Mouse (Mus musculus): ENCODE data around the gene Impg2. TPM values are rescaled to one million over a fixed set of nuclear protein-coding genes. Genes with fewer than 3 reads are reported as not detected.

Impg2 gene
- 1 to 10 TPM in 1 of 2 experiments, under 1 TPM in 1; 0.62 to 1.0 TPM for total RNA-seq (2021)

DNA sequence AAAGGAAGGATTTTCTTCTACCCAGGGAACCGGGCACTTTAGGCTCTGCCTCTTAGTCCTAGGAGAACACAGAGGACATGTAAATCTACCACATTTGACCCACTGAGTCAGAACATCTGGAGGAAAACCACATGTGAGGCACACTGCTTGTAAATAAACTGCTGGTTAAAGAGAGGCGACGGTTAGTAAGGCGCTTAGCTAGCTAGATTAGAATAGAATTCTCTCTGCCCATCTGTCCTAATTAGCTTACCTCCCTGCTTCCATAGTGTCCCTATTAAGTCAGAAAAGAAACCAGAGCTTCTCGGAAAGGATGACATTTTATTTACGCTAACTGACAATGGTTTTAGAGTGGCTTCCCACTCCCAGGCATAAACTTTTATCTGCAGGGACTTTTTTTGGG is at the start of gene Impg2:
Impg2 (plus strand) TSS at position 263 of the 400 bp plus-strand sequence.
- no peak for DNase-seq (ENCODE audit: low spot score in 2 of 2)
- intact Hi-C loops (cut with DNase I): no loop called here

DNA sequence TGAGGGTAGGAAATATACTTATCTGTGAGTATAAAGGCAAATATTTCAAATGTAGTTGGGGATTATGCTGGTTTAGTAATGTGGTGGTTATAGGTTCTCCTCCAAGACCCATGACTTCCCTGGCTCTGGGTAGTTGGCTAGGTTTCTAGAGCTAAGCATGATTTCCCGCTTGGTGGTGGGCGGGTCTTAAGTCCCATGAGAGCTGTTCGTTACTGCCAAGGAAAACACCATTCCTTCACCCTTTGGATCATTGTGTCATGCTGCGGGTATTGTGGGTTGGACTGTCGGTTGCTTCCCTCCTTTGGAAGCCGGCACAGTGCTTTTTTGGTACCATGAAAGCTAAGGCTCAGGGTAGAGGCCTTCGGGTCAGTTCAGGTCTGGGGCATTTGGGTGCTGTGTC is 40.6 kb upstream of the Impg2 start:
- DNase-seq (ENCODE audit: low spot score in 2 of 2): no peak
- intact Hi-C loops (cut with DNase I): no loop called here

DNA sequence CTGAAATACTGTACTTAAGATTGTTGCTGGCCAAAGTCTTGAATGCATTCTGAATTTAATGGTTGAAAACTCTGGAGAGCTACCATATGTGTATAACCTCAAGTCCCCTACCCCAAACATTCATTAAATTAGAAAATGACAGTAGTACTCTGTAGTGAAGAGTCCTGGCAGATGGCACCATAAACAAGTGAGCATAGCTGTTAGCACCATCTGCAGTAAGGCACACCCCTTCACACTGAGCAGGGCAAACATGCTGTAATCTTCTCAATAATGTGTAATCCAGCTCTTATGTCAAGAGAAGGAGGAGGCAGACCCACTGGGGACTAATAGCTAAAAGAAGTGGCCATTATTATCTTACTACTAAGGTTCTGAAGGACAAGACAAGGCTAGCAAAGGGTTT is 33.9 kb upstream of the Impg2 start:
- no peak for DNase-seq (ENCODE audit: low spot score in 2 of 2)
- intact Hi-C loops (cut with DNase I): no loop called here

DNA sequence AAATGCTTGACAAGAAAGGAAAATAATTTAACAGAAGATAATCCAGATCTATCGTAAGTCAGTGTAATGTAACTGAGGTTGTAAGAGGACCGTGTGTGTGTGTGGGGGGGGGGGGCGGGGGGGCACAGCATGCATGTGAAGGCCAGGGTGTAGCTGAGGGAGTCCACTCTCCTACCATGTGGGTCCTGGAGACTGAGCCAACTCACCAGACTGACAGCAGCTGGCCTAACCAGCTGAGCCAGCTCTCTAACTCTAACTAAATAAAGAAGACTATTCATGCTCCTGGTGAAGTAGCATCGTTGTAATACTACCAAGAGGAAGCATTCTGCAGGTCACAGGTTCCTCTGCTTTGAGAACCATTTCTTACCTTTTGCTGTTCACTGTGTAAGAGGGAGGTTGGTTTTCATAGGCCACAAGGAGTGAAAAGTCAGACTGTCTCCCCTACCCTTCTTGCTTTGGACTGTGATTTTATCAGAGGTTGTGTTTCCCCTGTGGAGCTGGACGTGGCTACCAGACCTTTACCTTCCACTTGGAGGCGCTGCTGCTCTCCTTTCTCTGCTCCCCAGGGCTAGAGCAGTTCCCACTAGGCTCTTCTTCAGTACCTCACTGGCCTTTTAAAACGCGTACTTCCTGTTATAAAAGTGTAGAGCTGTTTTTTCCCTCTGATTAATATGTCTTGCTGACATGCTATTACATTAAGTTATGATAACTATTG is 28.1 kb upstream of the Impg2 start:
- no peak for DNase-seq (ENCODE audit: low spot score in 2 of 2)
- intact Hi-C loops (cut with DNase I): loop anchor here (5.0 kb wide), 1 partner anchor 501 kb away; no protein-coding TSS in a partner anchor

DNA sequence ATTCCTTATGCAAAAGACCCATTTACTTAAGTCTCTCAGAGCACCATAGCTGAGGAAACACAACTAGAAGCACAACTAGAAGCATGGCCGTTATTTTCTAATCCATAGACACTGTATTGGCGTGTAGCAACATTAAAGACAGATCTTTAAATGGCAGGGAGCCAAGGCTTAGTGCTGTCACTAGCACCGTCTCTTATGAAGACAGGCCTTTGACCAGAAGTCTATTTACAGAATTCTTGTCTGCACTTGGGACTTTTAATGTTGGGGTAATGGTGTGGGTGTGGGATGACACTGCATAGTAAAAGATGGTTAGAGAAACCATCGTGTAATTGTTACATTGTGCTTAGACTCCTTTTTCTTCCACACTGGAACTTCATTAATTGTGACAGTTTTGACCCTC is 17.2 kb upstream of the Impg2 start:
- DNase-seq (ENCODE audit: low spot score in 2 of 2): no peak
- intact Hi-C loops (cut with DNase I): no loop called here

DNA sequence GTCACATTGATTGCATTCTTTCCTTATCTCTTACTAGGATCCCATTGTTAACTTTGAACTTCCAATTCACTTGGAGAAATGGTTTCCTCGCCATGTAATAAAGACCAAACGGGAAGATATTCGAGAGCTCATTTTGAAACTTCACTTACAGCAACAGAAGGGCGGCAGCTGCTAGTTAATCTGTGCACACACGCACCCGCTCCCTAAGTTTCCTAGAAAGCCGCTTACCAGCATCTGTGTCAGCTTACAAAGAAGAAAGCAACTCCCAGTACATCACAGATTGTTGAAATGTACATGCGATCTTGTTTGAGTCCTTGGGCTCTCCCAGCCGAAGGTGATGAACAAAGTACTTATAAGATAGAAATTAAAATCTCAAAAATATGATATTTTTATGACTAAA is 15.9 kb upstream of the Impg2 start:
- intact Hi-C loops (cut with DNase I): no loop called here
- DNase-seq (ENCODE audit: low spot score in 2 of 2): no peak

DNA sequence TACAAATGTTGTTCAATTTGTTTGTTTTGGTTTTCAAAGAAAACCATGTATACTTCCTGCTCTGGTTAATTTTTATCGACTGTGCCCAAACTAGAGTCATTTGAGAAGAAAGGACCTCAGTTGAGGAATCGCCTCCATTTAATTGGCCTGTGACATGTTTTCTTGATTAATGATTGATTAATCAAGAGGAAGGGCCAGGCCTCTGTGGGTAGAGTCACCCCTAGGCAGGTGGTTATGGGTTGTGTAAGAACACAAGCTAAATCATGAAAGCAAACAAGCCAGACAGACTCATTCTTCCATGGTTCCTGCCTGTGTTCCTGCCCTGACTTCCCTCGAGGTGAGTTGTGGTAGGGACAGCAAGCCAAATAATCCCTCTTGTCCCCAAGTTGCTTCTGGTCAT is 8.6 kb downstream of the Impg2 start:
- DNase-seq (ENCODE audit: low spot score in 2 of 2): no peak
- intact Hi-C loops (cut with DNase I): no loop called here

DNA sequence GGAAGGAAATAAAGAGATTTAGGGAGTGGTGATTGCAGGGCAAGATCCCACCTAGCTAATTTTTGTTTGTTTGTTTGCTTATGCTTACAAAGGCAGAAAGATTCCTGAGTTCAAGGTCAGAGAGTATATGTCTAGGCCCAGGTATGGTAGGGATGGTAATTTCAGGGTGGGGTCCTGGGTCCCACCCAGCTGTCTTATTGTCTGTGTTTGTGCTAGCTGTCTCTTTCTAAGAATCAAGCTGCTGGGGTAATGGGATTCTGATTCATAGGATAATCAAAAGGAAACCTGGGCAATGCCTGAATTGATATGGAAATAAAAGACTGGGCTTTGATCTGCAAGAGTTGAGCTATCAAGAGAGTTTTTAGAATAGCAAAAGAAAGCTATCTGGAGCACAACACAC is 23.6 kb downstream of the Impg2 start:
- intact Hi-C loops (cut with DNase I): no loop called here
- DNase-seq (ENCODE audit: low spot score in 2 of 2): no peak

DNA sequence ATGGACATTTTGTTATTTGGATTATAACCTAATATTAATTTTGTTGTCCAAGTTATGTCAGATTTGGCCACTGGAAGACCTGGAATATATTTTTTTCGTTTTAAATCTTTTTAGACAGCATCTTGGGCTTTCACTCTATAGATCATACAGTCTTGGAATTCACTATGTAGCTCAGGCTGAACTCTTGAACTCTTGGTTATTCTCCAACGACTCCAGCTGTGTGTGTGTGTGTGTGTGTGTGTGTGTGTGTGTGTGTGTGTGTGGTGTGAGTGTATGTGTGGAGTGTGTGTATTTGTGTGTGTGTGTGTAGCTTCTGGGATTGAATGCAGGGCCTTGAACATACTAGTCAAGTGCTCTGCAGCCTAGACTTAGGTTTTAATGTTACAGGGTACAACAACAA is 25.3 kb downstream of the Impg2 start:
- intact Hi-C loops (cut with DNase I): no loop called here
- no peak for DNase-seq (ENCODE audit: low spot score in 2 of 2)

DNA sequence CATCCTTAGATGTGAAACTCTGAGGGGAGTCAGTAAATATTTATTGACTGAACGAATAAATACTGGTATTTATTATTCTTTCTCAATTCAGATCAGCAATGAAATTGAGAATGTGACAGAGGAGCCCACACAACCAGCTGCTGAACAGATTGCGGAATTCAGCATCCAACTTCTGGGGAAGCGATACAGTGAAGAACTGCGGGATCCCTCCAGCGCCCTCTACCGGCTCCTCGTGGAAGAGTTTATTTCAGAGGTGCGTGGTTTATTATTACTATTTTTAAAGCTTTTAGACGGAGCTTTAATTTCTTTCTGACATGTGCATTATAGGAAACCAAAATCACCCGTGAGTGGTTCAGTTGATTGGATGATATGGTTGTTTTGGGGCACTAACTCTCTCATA is 27.2 kb downstream of the Impg2 start:
- no peak for DNase-seq (ENCODE audit: low spot score in 2 of 2)
- intact Hi-C loops (cut with DNase I): no loop called here

DNA sequence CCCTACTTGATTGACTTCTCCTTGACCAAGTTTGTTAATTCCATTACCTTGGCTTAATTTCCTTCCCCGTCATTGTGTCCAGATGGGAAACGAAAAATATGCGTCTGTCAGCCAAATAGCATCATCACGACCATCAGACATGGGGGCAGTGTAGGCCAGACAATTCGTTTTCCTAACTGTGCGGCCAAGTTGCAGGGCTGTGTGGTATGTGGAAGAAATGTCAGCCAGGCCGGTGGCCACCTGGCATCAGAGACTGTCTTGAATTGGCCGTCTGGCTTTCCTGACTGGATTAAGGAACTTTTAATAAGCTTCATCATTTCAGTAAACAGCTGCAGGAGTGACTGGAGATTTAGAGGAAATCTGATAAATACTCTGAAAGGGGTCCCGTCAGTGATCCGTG is 28.6 kb downstream of the Impg2 start:
- intact Hi-C loops (cut with DNase I): no loop called here
- DNase-seq (ENCODE audit: low spot score in 2 of 2): no peak

DNA sequence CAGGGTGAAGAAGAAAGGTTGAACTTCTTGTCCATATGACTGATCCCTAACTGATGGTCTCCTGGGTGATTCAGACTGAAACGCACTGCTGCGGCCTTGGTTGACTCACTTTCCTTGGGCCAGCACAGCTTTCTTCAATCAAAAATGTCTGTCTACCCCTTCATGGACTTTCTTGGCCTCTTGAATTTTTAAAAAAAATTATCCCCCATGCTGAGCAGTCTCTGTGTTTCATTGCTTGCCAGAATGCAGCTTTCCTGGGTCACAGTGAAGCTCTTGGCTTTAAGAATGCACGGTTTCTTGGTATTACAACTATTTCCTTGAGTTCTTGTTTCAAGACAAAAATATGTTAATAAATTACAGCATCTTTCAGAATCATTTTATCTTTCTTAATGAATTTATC is 41.9 kb downstream of the Impg2 start:
- no peak for DNase-seq (ENCODE audit: low spot score in 2 of 2)
- intact Hi-C loops (cut with DNase I): no loop called here

DNA sequence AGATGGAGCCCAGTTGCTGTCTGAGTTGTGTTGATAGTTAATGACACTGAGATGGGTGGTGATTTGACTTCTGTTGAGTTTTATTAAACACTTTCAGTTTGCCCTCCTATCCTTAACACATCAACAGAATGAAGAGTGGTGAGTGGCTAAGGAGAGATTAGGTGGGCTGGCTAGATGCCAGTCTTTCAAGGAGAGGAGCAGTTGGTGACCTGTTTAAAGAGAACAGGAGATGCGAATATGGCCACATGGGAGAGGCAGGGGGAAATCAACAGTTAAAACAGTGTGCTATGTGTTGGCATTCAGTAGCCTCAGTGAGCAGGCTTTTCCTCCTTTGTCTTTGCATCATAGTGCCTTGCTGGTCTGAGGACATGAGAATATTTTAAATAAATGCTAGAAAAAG is 69.8 kb downstream of the Impg2 start:
- no peak for DNase-seq (ENCODE audit: low spot score in 2 of 2)
- intact Hi-C loops (cut with DNase I): no loop called here

DNA sequence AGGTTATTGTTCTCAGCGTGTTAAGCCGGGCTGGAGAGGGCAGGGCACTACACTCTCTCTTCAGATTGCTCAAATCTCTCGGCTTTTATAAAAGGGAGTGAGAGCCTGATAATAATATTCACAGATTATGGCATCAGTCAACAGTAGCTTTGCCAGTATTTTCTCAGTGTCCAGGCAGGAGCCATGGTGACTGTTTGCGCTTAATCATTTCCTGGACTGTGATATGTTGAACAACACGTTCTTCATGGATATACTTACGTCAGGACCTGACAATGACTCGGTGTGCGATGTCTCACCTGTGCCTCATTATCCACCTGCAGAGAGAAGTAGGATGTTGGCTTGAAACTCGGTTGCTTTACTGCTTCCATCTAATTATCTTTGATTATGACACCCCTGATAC is 74.9 kb downstream of the Impg2 start:
- no peak for DNase-seq (ENCODE audit: low spot score in 2 of 2)
- intact Hi-C loops (cut with DNase I): no loop called here

DNA sequence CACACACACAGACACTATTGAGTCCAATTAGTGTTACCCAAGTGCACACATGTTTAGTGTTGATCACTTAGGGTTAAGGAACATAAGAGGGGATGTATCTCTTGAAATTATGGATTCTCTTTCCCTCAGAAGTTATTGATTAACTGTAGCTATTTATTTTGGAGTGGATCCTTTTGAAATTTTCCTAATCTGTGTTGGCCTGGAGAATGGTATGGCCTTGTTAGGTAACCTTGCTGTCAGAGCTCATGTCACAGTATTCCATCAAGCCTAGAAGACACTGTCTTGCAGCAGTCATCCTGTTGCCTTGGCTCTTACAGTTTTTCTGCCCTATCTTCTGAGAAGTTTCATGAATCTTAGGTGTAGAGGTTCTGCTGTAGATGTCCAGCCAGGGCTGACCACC is 75.6 kb downstream of the Impg2 start:
- intact Hi-C loops (cut with DNase I): no loop called here
- no peak for DNase-seq (ENCODE audit: low spot score in 2 of 2)

DNA sequence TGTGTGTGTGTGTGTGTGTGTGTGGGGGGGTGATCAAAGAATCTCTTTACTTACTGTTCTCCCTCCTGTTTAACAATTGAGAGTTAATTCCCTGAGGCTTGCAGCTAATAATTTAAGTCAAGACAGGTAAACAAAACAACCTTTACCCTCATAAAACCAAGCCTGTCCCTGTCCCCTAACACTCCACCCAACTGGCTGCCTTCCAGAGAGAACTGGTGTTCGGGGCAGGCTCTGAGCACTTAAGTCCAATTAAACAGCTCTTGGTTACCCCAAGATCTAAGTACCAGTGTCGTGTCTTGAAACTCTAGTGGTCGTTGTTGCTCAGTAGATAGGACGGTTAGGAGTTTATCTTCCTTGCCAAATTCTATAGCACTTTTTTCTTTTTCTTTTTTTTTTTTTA is 77.2 kb downstream of the Impg2 start:
- intact Hi-C loops (cut with DNase I): no loop called here
- no peak for DNase-seq (ENCODE audit: low spot score in 2 of 2)

DNA sequence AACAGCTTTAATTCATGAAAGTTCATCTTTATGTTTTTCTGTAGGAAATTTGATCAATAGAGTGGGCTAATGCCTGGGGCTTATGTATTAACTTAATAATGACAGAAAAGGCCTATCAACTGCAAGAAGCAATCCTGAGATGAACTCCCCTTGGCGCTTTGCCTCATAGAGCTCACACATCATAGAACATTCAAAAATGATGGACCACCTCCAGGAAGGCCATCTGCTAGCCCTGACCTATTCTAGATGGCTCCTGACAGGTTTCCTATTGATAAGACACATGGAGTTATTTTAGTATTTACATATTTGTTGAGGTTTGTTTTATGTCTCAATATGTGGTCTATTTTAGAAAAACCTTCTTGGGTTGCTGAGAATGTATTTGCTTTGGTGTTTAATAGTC is 79.2 kb downstream of the Impg2 start:
- intact Hi-C loops (cut with DNase I): no loop called here
- DNase-seq (ENCODE audit: low spot score in 2 of 2): no peak

DNA sequence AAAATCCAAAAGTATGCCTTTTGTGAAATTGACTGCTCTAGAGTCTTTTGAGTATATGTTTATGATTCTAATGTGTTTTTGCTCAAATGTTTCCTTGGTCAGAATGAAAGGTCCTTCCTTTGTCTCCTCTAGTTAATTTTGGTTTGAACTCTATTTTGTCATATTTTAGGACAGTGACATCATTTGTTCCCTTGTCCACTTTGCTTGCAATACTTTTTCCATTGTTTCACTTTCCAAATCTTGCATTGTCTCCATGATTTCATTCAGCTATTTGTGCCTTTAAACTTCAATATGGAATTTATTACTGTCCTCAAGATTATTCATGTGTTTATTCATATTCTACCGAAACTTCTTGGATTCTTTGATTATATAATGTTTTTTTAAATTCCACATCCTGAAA is 79.8 kb downstream of the Impg2 start:
- DNase-seq (ENCODE audit: low spot score in 2 of 2): no peak

DNA sequence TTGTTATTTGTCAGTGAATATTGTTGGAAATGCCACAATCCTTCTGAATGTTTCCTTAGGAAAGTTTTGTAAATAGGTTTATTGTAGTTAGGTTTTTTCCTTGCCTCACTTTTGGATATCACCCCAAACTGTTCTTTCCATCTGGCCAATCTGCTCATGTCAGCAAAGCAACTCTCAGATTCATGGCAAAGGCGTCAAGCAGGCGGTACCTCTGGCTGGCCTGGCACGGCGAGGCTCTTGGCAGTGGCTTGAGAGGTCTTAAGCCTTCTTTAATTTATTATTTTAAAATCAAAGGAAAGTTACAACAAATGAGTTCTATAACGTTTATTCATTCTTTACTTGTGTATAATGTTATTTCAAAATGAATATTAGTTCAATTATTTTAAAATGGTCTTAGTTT is 82.0 kb downstream of the Impg2 start:
- DNase-seq (ENCODE audit: low spot score in 2 of 2): no peak
- intact Hi-C loops (cut with DNase I): no loop called here

More for the DNA sequence above, 79.8 kb downstream of the Impg2 start:
- intact Hi-C loops (cut with DNase I): no loop called here

DNA sequence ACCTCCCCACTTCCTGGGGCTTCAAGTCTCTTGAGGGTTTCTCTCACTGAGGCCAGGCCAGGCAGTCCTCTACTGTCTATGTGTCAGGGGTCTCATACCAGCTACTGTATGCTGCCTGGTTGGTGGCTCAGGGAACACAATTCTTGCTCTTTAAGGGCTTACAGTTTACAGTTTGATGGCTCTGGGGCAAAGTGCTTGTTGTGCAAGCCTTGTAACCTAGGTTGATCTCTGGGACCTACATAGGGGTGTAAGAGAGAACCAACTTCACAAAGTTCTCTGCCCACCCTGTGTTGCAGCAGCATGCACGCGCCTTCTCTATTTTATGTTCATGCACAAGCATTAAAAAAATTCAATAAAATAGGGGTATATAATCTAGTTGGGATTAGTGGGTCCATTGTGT is 82.9 kb downstream of the Impg2 start:
- no peak for DNase-seq (ENCODE audit: low spot score in 2 of 2)
- intact Hi-C loops (cut with DNase I): no loop called here

DNA sequence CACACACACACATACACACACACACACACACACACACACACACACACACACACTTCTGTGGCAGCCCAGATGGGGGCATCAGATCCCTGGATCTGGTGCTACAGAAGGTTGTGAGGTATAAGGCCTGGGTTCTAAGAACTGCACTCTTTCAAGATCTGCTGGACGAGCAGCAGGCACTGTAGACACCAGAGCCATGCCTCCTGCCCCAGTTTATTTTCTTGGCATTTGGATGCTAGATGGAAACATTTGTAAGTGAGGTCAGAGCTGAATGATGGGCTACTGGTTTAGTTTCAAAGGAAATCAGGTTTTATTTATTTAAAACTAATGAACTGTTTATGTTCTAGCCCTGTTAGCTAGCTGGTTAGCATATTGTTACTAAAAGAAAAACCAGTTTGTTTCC is 90.8 kb downstream of the Impg2 start:
- intact Hi-C loops (cut with DNase I): no loop called here
- DNase-seq (ENCODE audit: low spot score in 2 of 2): no peak
